Mouse (Mus musculus): ENCODE measurements around the gene Pdzd2.

GRCm38 (mm10) chr15:12566637-12567440 lies 172.9 kb downstream of the Pdzd2 start:
- TF ChIP-seq EP300 (IDR thresholded peaks at IDR 0.05) (no peak), CTCF (IDR thresholded peaks at IDR 0.05) (no peak)
